ENCODE assay signal across 8 mouse cellular contexts in the genomic region with DNA sequence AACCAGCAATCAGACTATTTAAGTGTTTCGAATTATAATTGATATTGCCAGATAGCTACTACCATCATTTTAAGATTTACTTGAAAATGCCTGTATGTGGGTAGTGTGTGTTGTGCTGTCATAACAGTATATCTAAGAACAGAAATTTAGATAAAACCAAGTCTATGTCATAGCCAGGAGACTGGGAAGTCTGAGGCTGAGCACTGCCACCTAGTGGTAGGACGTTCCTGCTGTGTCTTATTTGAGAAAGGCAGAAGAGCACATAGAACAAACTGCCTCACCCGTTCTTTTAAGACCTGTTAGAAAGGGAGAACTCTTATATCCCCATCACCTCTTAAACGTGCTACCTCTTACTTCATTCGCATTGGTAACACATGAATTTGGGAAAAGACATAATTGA.
DNase-seq lines count a peak whose midpoint lies in the region; ATAC-seq and TF ChIP-seq lines count a peak whose summit lies in the region.

No protein-coding gene starts in this region.

- H3K9ac ChIP-seq in kidney, embryonic 14.5 days (ENCODE audit: low read depth, low read length) = no peak overlapping the region
- no peak overlapping the region for H3K9ac ChIP-seq in limb, embryonic 14.5 days (ENCODE audit: low read depth, low read length, severe bottlenecking)
- no peak overlapping the region for H3K9ac ChIP-seq in midbrain, postnatal 0 days (replicated peaks; ENCODE audit: low read length, poor library complexity, severe bottlenecking)

- no peak overlapping the region for H3K4me2 ChIP-seq in kidney, embryonic 14.5 days (replicated peaks; ENCODE audit: low read depth, low read length)
- no peak overlapping the region for H3K4me2 ChIP-seq in limb, embryonic 14.5 days (replicated peaks; ENCODE audit: low read depth, low read length, severe bottlenecking)
- H3K4me2 ChIP-seq in midbrain, postnatal 0 days (ENCODE audit: low read depth, low read length, poor library complexity, severe bottlenecking) = no peak overlapping the region

- H3K4me3 ChIP-seq in kidney, embryonic 14.5 days (ENCODE audit: low read length) = no peak overlapping the region
- no peak overlapping the region for H3K4me3 ChIP-seq in limb, embryonic 14.5 days (replicated peaks; ENCODE audit: low read length)
- no peak overlapping the region for H3K4me3 ChIP-seq in midbrain, postnatal 0 days (ENCODE audit: low read depth, low read length)

- no peaks in the 10 kb centered on the region for H3K36me3 ChIP-seq in kidney, embryonic 14.5 days (ENCODE audit: control insufficient read depth, insufficient read depth, low read length)
- no peaks in the 10 kb centered on the region for H3K36me3 ChIP-seq in limb, embryonic 14.5 days (ENCODE audit: control insufficient read depth, insufficient read depth, low read length)
- no peaks in the 10 kb centered on the region for H3K36me3 ChIP-seq in midbrain, postnatal 0 days (ENCODE audit: insufficient read depth, low read length)

- ATAC-seq in kidney, embryonic 14.5 days (ENCODE audit: low FRiP score, low TSS enrichment) = peak; percentile 75; the same call in 1 of the 2 replicates
- peak; percentile 70; the same call in 1 of the 2 replicates for ATAC-seq in limb, embryonic 14.5 days (ENCODE audit: low FRiP score, low read depth)
- ATAC-seq in midbrain, postnatal 0 days (ENCODE audit: low FRiP score) = peak; percentile 84; the same call in 1 of the 2 replicates

- peak; percentile 93 for DNase-seq in 3T3-L1 (ENCODE audit: low read depth, low spot score)
- DNase-seq in adrenal gland, adult 2 months = peak; percentile 75
- DNase-seq in embryo, embryonic 11.5 days (ENCODE audit: low read depth, low spot score) = peak; percentile 69
- DNase-seq in heart, adult 8-10 months (ENCODE audit: low spot score) = peak; percentile 77
- DNase-seq in limb, embryonic 14.5 days (ENCODE audit: low spot score) = peak; percentile 91
- peak; percentile 93 for DNase-seq in midbrain, postnatal 0 days (ENCODE audit: low spot score)
- DNase-seq in spleen, postnatal 36 days (ENCODE audit: low spot score in 2 of 2) = peak; percentile 68 to 75

- 18% methylated on average over 5 of the region's 5 CpGs for WGBS in kidney, embryonic 14.5 days
- 11% methylated on average over 5 of the region's 5 CpGs for WGBS in limb, embryonic 14.5 days
- 20% methylated on average over 5 of the region's 5 CpGs for WGBS in midbrain, postnatal 0 days

- no peaks in the 10 kb centered on the region for H3K4me1 ChIP-seq in kidney, embryonic 14.5 days (ENCODE audit: control insufficient read depth, insufficient read depth, low read length)
- H3K4me1 ChIP-seq in limb, embryonic 14.5 days (ENCODE audit: control insufficient read depth, insufficient read depth, low read length) = peaks cover 6% of the 10 kb centered on the region
- H3K4me1 ChIP-seq in midbrain, postnatal 0 days (ENCODE audit: insufficient read depth, low read length) = no peaks in the 10 kb centered on the region

- no peak overlapping the region for H3K27ac ChIP-seq in kidney, embryonic 14.5 days (ENCODE audit: low read depth, low read length)
- no peak overlapping the region for H3K27ac ChIP-seq in limb, embryonic 14.5 days (replicated peaks; ENCODE audit: low read depth, low read length)
- no peak overlapping the region for H3K27ac ChIP-seq in midbrain, postnatal 0 days (ENCODE audit: low read depth, low read length)

- peak; percentile 97 for TF ChIP-seq CTCF in midbrain, postnatal 0 days (IDR thresholded peaks at IDR 0.05)

- H3K9me3 ChIP-seq in kidney, embryonic 14.5 days (ENCODE audit: control insufficient read depth, low read length) = no peaks in the 10 kb centered on the region
- H3K9me3 ChIP-seq in limb, embryonic 14.5 days (ENCODE audit: control insufficient read depth, low read length) = no peaks in the 10 kb centered on the region
- H3K9me3 ChIP-seq in midbrain, postnatal 0 days (ENCODE audit: low read length) = no peaks in the 10 kb centered on the region

- no peaks in the 10 kb centered on the region for H3K27me3 ChIP-seq in kidney, embryonic 14.5 days (ENCODE audit: control insufficient read depth, insufficient read depth, low read length)
- H3K27me3 ChIP-seq in limb, embryonic 14.5 days (ENCODE audit: control insufficient read depth, insufficient read depth, low read length) = no peaks in the 10 kb centered on the region
- H3K27me3 ChIP-seq in midbrain, postnatal 0 days (ENCODE audit: insufficient read depth, low read length) = no peaks in the 10 kb centered on the region

- TF ChIP-seq POLR2A in limb, embryonic 14.5 days (IDR thresholded peaks at IDR 0.05; ENCODE audit: borderline replicate concordance, extremely low read depth, insufficient read depth, insufficient read length) = no peak
